Mouse (Mus musculus): ENCODE measurements around the gene Cavin1. TPM values are rescaled to one million over a fixed set of nuclear protein-coding genes. Genes with fewer than 3 reads are reported as not detected.

Cavin1 gene
- polyA plus RNA-seq (2015; fragmentation: Nextera tagmentation; extraction: Ambion mirVana): 692 and 736 TPM in 2 replicates

DNA sequence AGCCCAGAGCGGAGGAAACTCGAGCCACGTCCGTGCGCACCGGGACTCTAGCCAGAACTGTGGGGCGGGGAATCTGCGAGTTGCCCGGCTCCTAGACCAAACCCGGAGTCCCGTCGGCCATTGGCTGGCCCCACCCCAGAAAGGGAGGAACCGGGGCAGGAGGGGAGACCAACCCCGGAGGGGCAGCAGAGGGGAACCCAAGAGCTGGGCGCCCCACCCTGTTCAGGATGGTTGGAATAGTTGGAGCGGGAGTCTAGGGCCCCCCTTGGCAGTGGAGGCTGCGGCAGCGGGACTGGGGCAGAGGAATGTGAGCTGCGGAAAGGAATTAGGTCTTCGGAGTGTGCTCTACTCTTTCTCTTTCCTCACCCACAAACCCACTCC, at the start of gene Cavin1:
Gene Cavin1 (minus strand): TSS at position 331 of the 381 bp plus-strand sequence.
- H3K4me3 ChIP-seq (ENCODE audit: low read depth, low read length): peak within 1 kb of the TSS; percentile 88

DNA sequence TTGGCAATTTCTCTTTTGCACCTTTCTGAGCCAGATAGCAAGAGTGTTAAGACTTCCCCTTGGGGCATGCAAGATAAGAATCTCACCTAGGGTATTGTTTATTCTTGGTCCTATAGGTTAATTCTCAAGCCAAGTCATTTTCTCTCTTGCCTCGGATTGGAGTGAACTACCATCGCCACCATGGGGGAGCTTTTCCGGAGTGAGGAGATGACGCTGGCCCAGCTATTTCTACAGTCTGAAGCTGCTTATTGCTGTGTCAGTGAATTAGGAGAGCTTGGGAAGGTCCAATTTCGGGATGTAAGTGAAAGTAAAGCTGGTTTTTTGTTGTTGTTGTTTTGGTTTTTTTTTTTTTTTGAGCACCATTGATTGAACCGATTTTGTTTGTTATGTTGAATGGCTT, 41.0 kb upstream of the Cavin1 start:
- Histone ChIP-seq H3K27me3 (replicated peaks; ENCODE audit: insufficient read depth, low read length) (no peaks in the 10 kb centered on the region), H3K4me1 (ENCODE audit: insufficient read depth, low read depth, low read length) (no peaks in the 10 kb centered on the region; the same call in 1 of the 2 replicates), H3K9ac (replicated peaks; ENCODE audit: low read depth) (no peak overlapping the region), H3K4me2 (replicated peaks; ENCODE audit: low read depth, low read length) (0 out of 2 replicates have a peak overlapping the region, but pooled peaks have one; percentile 6), H3K27ac (ENCODE audit: low read length) (no peak overlapping the region), H3K36me3 (ENCODE audit: insufficient read depth, low read length) (0 out of 2 replicates have a peak, but pooled peaks cover 12% of the 10 kb centered on the region), H3K4me3 (ENCODE audit: low read depth, low read length) (no peak overlapping the region), H3K9me3 (ENCODE audit: low read length) (no peaks in the 10 kb centered on the region)
- TF ChIP-seq CTCF (IDR thresholded peaks at IDR 0.05) (no peak), EP300 (IDR thresholded peaks at IDR 0.05) (no peak)
- ATAC-seq (no peak), DNase-seq (ENCODE audit: low spot score) (no peak)
- 66% methylated on average over 6 of the region's 6 CpGs for WGBS

More for the DNA sequence above, at the start of gene Cavin1:
- Histone ChIP-seq H3K9ac (replicated peaks; ENCODE audit: low read depth) (peak within 1 kb of the TSS; percentile 97), H3K36me3 (ENCODE audit: insufficient read depth, low read length) (no peaks in the 10 kb centered on the region), H3K4me2 (replicated peaks; ENCODE audit: low read depth, low read length) (peak within 1 kb of the TSS; percentile 80), H3K4me1 (ENCODE audit: insufficient read depth, low read depth, low read length) (peaks cover 16% of the 10 kb centered on the region), H3K27ac (ENCODE audit: low read length) (peak within 1 kb of the TSS; percentile 99), H3K9me3 (ENCODE audit: low read length) (no peaks in the 10 kb centered on the region), H3K27me3 (replicated peaks; ENCODE audit: insufficient read depth, low read length) (no peaks in the 10 kb centered on the region)
- WGBS: under 1% methylated on average over 20 of the region's 20 CpGs
- ATAC-seq: peak; percentile 94
- TF ChIP-seq EP300 (IDR thresholded peaks at IDR 0.05): peak; percentile 83
- peak; percentile 34; the same call in 1 of the 2 replicates for TF ChIP-seq CTCF (IDR thresholded peaks at IDR 0.05)
- DNase-seq (ENCODE audit: low spot score): peak; percentile 98

DNA sequence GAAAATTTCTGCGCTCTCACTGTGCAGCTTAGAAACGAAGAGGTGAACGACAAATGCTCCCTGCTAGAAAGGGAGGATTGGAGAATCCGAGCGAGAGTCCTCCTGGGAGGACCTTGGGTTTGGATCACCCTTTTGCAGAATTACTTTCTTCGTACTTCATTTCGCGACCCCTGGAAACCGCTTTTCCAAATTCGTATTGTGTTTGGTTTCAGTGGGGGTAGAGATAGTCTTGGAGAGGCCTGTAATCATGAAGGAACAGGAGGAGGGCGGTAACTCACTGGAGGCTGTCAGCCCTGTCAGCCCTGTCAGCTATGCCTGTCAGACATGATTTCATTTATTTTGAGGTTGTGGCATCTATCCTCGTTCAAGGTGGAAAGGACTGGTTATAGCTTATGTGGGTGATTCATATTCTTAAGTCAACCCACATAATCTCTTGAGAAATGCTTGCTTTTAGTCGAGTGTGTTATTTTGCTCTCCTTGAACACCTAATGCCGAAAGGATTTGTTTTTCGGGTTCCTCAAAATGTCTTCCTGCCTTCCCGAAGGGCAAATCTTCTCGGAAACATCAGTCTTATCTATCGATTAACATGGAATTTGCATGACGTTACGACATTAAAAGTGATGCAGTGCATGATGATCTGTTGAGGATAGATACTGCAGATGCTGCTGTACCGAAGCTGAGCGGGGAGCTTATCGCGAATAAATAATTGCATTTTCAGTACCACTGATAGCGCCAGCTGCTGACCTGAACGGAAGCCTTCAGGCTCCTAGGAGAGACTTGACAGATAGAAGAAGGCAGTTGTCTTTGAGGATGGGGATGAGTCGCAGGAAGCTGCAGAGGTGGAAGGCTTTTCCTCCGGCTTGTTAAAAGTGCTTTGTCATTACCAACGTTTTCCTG, 39.4 kb upstream of the Cavin1 start:
- Histone ChIP-seq H3K4me3 (ENCODE audit: low read depth, low read length) (peak overlapping the region; percentile 77), H3K9ac (replicated peaks; ENCODE audit: low read depth) (peak overlapping the region; percentile 69), H3K4me1 (ENCODE audit: insufficient read depth, low read depth, low read length) (no peaks in the 10 kb centered on the region; the same call in 1 of the 2 replicates), H3K4me2 (replicated peaks; ENCODE audit: low read depth, low read length) (peak overlapping the region; percentile 68), H3K27me3 (replicated peaks; ENCODE audit: insufficient read depth, low read length) (no peaks in the 10 kb centered on the region), H3K9me3 (ENCODE audit: low read length) (no peaks in the 10 kb centered on the region), H3K36me3 (ENCODE audit: insufficient read depth, low read length) (0 out of 2 replicates have a peak, but pooled peaks cover 12% of the 10 kb centered on the region), H3K27ac (ENCODE audit: low read length) (peak overlapping the region; percentile 94)
- TF ChIP-seq CTCF (IDR thresholded peaks at IDR 0.05) (peak; percentile 28; the same call in 1 of the 2 replicates), EP300 (IDR thresholded peaks at IDR 0.05) (no peak)
- 3% methylated on average over 29 of the region's 29 CpGs for WGBS
- peak; percentile 53 for DNase-seq (ENCODE audit: low spot score)
- ATAC-seq: no peak

DNA sequence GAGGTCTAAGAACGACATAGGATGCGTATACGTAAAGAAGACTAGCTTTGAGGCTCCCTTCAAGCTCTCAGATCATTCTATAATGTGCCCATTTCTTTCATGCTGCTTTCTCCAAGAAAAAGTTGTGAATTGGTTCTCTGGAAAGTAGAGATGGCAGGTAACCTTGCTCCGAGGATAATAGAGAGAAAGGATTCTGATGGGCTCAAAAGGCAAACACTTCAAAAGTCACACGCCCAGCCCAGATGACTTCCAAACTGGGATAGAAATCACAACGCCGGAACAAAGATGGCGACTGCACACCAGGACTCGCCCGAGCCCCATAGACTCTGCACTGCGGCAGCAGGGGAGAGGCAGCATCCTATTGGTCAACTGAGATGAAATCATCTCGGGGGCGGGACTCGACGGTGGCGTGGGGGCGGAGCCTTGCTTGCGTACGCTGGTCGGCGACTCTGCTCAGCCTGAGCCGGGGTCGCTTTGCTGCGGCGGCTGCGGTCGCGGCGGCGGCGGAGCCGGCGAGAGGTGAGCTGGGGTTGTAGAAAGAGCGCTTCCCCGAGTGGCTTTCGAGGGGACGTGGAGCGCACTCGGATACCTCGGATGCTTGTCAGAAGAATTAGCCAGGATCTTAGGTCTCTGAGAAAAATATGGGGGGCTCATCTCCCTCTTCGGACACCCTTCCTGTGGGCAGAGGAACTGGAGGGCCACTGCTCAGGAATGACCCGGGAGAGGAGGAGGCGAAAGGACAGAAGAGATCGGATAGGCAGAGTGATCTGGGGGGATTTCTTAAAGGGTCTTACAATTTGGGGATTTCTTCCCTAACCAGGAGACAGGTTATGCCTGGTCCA, 38.6 kb upstream of the Cavin1 start, which contains the start of gene Atp6v0a1:
Gene Atp6v0a1 (plus strand): TSS at position 407 of the 842 bp plus-strand sequence.
- no peaks in the 10 kb centered on the region for H3K9me3 ChIP-seq (ENCODE audit: low read length)
- H3K4me2 ChIP-seq (replicated peaks; ENCODE audit: low read depth, low read length): peak within 1 kb of the TSS; percentile 68
- WGBS: 2% methylated on average over 43 of the region's 44 CpGs
- H3K9ac ChIP-seq (replicated peaks; ENCODE audit: low read depth): peak within 1 kb of the TSS; percentile 69
- H3K27ac ChIP-seq (ENCODE audit: low read length): peak within 1 kb of the TSS; percentile 94
- 0 out of 2 replicates have a peak, but pooled peaks cover 7% of the 10 kb centered on the region for H3K36me3 ChIP-seq (ENCODE audit: insufficient read depth, low read length)
- DNase-seq (ENCODE audit: low spot score) (peak; percentile 98), ATAC-seq (peak; percentile 99)
- no peak for TF ChIP-seq EP300 (IDR thresholded peaks at IDR 0.05)
- TF ChIP-seq CTCF (IDR thresholded peaks at IDR 0.05): no peak
- H3K4me3 ChIP-seq (ENCODE audit: low read depth, low read length): peak within 1 kb of the TSS; percentile 77
- no peaks in the 10 kb centered on the region for H3K27me3 ChIP-seq (replicated peaks; ENCODE audit: insufficient read depth, low read length)
- H3K4me1 ChIP-seq (ENCODE audit: insufficient read depth, low read depth, low read length): no peaks in the 10 kb centered on the region; the same call in 1 of the 2 replicates

DNA sequence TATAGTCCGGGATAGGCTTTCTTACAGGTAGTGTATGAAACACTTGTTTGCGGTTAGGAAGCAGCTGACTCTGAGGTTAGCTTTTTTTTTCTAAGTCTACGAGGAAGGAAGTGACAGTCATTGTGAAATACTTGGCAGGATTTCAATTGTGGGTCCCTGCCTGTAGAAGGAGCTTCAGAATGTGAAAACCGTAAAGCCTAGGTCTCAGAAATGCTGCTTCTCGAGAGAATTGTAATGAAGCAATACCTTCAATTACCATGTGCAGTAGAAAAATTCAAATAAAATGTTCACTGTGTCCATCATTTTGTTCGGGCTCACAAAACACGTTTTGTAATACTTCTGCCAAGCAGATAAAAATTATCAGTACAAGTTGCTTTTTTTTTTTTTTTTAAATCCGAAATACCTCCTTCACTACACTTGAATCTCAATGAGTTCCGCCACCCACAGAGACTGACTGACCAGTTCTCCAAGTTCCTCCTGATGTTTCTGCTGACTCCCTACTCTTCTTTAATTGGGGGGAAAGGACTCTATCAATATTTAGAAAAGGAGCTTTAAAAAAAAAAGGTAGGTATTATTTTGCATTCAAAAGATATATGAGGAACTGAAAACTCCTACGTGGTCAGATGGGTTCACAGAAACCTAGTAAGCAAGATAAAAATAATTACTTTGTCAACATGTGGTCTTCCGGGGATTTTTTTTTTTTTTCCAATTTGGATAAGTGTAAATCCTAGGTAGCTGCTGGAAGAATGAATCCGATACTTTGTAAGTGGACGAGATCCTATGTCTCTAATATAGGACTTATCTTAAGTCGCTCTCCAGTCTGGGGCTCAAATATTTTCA, 37.7 kb upstream of the Cavin1 start:
- WGBS: 13% methylated on average over 14 of the region's 14 CpGs
- peak; percentile 40 for ATAC-seq
- Histone ChIP-seq H3K4me1 (ENCODE audit: insufficient read depth, low read depth, low read length) (no peaks in the 10 kb centered on the region; the same call in 1 of the 2 replicates), H3K9ac (replicated peaks; ENCODE audit: low read depth) (peak overlapping the region; percentile 34; the same call in 1 of the 2 replicates), H3K4me2 (replicated peaks; ENCODE audit: low read depth, low read length) (peak overlapping the region; percentile 68), H3K27ac (ENCODE audit: low read length) (peak overlapping the region; percentile 94), H3K9me3 (ENCODE audit: low read length) (no peaks in the 10 kb centered on the region), H3K4me3 (ENCODE audit: low read depth, low read length) (peak overlapping the region; percentile 77), H3K27me3 (replicated peaks; ENCODE audit: insufficient read depth, low read length) (no peaks in the 10 kb centered on the region), H3K36me3 (ENCODE audit: insufficient read depth, low read length) (0 out of 2 replicates have a peak, but pooled peaks cover 5% of the 10 kb centered on the region)
- TF ChIP-seq EP300 (IDR thresholded peaks at IDR 0.05): peak; percentile 93
- no peak for TF ChIP-seq CTCF (IDR thresholded peaks at IDR 0.05)
- DNase-seq (ENCODE audit: low spot score): peak; percentile 96
